Mouse (Mus musculus): ENCODE results near the gene Il5. TPM values are rescaled to one million over a fixed set of nuclear protein-coding genes. Genes with fewer than 3 reads are reported as not detected.

Gene Il5
- polyA plus RNA-seq, 1 experiment from 2014 or later: not detected

DNA sequence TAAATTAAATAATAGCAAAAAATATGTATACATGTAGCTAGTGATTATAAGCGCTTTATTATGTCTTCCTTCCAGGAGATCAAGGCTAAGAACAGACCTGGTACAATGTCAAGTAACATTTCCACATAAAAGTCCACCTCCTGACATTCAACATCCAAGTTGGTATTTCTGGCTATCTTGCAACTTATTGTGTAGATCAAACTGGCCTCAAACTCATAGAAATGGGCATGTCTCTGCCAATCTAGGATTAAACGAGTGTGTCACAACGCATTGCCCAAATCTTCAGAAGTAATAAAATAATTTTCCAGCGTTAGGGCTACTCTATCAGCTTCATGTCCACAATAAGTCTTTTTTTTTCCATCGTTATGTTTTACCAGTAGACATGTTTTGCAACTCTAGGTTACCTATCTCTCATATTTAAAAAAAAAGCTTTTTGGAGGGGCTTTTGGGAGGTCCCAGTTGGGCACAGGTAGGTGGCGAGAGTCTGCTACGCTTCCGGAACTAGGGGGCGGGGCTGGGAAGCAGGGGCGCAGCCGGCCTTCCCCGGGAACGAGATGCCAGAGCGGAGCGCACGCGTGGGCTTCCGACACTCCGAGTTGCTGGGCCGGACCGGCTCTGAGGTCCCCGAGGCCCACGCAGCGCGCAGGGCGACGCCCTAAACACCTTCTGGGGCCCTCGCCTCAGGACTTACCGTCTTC is 14.2 kb upstream of the Il5 start:
- peak overlapping the region; percentile 73 for H3K4me2 ChIP-seq (ENCODE audit: low read depth, low read length)
- no peaks in the 10 kb centered on the region for H3K36me3 ChIP-seq (ENCODE audit: control insufficient read depth, insufficient read depth, low read length)
- H3K9ac ChIP-seq (ENCODE audit: low read depth, low read length): peak overlapping the region; percentile 77
- H3K4me3 ChIP-seq (ENCODE audit: low read length): peak overlapping the region; percentile 73
- no peaks in the 10 kb centered on the region for H3K27me3 ChIP-seq (replicated peaks; ENCODE audit: control insufficient read depth, insufficient read depth, low read length)
- peak; percentile 81 for ATAC-seq
- no peaks in the 10 kb centered on the region for H3K4me1 ChIP-seq (ENCODE audit: control insufficient read depth, insufficient read depth, low read length)
- peak overlapping the region; percentile 81 for H3K27ac ChIP-seq (ENCODE audit: low read length)
- 6% methylated on average over 29 of the region's 29 CpGs for WGBS
- no peaks in the 10 kb centered on the region for H3K9me3 ChIP-seq (ENCODE audit: control insufficient read depth, low read length)

DNA sequence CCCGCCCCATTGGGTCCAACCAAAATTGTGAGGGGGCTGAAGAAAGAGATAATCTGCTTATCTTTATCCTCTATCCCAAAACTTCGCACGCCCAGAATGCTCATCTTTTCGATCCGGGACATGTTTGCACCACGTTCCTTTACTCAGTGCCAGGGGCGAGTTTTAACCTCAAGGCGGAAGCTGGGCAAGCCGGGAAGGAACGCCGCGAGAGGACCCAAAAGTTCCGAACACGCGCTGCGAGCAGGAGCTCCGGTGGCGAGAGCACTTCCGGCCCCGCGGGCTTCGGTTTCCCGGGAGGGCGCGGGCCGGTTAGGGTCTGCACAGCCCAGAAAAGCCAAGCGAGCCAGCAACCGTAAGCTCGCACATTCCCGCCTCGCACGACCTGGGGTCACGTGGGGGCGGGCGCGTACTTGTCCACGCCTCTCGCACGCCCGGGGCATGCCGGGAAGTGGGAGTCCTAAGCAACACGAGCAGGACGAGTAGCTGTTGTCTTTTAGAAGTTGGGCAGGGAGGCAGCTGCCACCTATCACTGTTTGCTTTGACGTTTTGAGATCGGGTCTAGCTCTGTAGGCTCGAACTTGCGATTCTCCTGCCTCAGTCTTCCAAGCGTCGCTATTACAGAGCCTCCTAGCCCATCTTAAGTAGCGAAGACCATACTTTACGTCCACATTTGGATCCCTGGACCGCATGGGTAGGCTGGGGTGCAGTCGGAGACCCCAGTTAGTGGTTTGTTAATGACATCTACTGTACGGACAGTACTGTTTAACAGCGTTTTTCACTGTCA is 13.5 kb upstream of the Il5 start, which contains the start of gene Rad50:
Gene Rad50, minus strand, starts transcription at position 386 of the 784 bp plus-strand sequence.
- Histone ChIP-seq H3K4me1 (ENCODE audit: control insufficient read depth, insufficient read depth, low read length) (no peaks in the 10 kb centered on the region), H3K9me3 (ENCODE audit: control insufficient read depth, low read length) (no peaks in the 10 kb centered on the region), H3K27ac (ENCODE audit: low read length) (peak within 1 kb of the TSS; percentile 81), H3K36me3 (ENCODE audit: control insufficient read depth, insufficient read depth, low read length) (no peaks in the 10 kb centered on the region), H3K9ac (ENCODE audit: low read depth, low read length) (peak within 1 kb of the TSS; percentile 77), H3K27me3 (replicated peaks; ENCODE audit: control insufficient read depth, insufficient read depth, low read length) (no peaks in the 10 kb centered on the region), H3K4me2 (ENCODE audit: low read depth, low read length) (peak within 1 kb of the TSS; percentile 73), H3K4me3 (ENCODE audit: low read length) (peak within 1 kb of the TSS; percentile 73)
- peak; percentile 96 for ATAC-seq
- WGBS: 4% methylated on average over 55 of the region's 55 CpGs

DNA sequence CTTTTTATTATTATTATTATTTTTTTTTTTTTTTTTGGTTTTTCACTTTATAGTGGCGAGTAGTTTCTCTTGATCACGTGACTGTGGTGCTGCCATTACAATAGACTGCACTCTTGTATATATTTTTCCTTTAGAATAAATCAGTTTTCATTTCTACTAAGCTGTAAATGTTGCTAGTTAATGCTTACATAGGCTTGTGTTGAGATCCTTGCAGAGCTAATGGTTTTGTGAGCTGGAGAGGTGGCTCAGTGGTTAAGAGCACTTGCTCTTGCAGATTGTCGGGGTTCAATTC is 12.9 kb upstream of the Il5 start:
- Histone ChIP-seq H3K27me3 (replicated peaks; ENCODE audit: control insufficient read depth, insufficient read depth, low read length) (no peaks in the 10 kb centered on the region), H3K4me2 (ENCODE audit: low read depth, low read length) (peak overlapping the region; percentile 73), H3K27ac (ENCODE audit: low read length) (no peak overlapping the region), H3K9me3 (ENCODE audit: control insufficient read depth, low read length) (no peaks in the 10 kb centered on the region), H3K4me1 (ENCODE audit: control insufficient read depth, insufficient read depth, low read length) (no peaks in the 10 kb centered on the region), H3K4me3 (ENCODE audit: low read length) (peak overlapping the region; percentile 73), H3K36me3 (ENCODE audit: control insufficient read depth, insufficient read depth, low read length) (no peaks in the 10 kb centered on the region), H3K9ac (ENCODE audit: low read depth, low read length) (peak overlapping the region; percentile 77; the same call in 1 of the 2 replicates)
- 74% methylated on average over 3 of the region's 3 CpGs for WGBS
- ATAC-seq: no peak

DNA sequence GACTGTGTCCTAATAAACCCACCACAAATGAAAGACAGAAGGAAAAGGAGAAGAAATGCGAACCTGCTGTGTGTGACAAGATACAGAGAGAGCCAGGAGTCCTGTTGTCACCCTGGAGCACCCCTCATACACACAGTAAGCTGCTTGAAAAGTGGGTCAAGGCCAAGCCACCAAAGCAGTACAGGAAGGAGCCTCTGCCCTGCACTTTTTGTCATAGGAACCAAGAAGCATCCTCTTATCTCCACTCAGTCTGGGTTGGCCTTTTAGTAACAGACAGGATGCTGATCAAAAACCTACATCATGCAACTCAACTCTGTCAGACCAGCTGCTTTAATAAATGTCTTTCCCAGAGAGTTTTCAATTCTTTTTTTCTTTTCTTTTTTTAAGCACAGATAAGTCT is 893 bp upstream of the Il5 start:
- ATAC-seq: no peak
- Histone ChIP-seq H3K4me3 (ENCODE audit: low read length) (no peak overlapping the region), H3K36me3 (ENCODE audit: control insufficient read depth, insufficient read depth, low read length) (no peaks in the 10 kb centered on the region), H3K27me3 (replicated peaks; ENCODE audit: control insufficient read depth, insufficient read depth, low read length) (no peaks in the 10 kb centered on the region), H3K4me1 (ENCODE audit: control insufficient read depth, insufficient read depth, low read length) (no peaks in the 10 kb centered on the region), H3K9me3 (ENCODE audit: control insufficient read depth, low read length) (no peaks in the 10 kb centered on the region), H3K9ac (ENCODE audit: low read depth, low read length) (no peak overlapping the region), H3K27ac (ENCODE audit: low read length) (no peak overlapping the region), H3K4me2 (ENCODE audit: low read depth, low read length) (no peak overlapping the region)
- 80% methylated on average over 1 of the region's 1 CpGs for WGBS

DNA sequence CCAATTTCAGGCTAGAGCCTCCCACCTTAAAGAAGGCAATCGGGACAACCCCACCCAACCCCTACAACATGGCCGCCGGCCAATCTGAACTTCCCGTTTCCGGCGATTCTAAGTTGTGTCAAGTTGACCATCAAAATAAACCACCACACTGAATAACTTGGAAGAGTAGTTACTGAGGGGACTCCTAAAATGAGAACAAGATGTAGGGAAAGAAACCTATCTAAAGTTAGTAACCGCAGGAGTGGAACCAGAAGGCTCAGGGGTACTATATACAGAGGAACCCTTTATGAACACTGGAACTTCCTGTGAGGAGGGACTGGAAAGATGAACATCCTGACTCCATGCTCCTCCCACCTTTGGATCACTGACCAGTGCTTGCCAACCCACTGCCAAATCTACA is 10.9 kb downstream of the Il5 start:
- no peak overlapping the region for H3K4me2 ChIP-seq (ENCODE audit: low read depth, low read length)
- H3K27ac ChIP-seq (ENCODE audit: low read length): no peak overlapping the region
- no peak overlapping the region for H3K4me3 ChIP-seq (ENCODE audit: low read length)
- no peaks in the 10 kb centered on the region for H3K36me3 ChIP-seq (ENCODE audit: control insufficient read depth, insufficient read depth, low read length)
- no peak overlapping the region for H3K9ac ChIP-seq (ENCODE audit: low read depth, low read length)
- ATAC-seq: no peak
- no peaks in the 10 kb centered on the region for H3K27me3 ChIP-seq (replicated peaks; ENCODE audit: control insufficient read depth, insufficient read depth, low read length)
- H3K4me1 ChIP-seq (ENCODE audit: control insufficient read depth, insufficient read depth, low read length): no peaks in the 10 kb centered on the region
- H3K9me3 ChIP-seq (ENCODE audit: control insufficient read depth, low read length): no peaks in the 10 kb centered on the region
- 95% methylated on average over 7 of the region's 7 CpGs for WGBS

DNA sequence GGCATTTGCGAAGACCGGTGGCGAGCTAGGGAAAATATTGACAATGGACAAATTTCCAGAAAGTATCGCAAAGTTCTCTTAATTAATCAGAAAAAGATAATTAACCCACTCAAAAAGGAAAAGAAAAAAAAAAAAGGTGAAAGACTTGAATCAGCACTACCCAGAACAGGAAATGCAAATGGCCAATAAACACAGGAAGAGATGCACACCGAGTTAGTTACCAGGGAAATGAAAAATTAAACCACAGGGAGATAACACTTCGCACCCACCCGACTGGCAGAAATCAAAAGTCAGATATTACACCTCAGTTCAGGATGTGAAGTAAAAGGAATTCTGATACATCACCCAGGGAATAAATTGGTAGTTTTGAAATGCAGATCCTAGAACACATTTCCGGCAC is 11.7 kb downstream of the Il5 start:
- no peaks in the 10 kb centered on the region for H3K9me3 ChIP-seq (ENCODE audit: control insufficient read depth, low read length)
- 84% methylated on average over 8 of the region's 8 CpGs for WGBS
- no peaks in the 10 kb centered on the region for H3K36me3 ChIP-seq (ENCODE audit: control insufficient read depth, insufficient read depth, low read length)
- H3K4me3 ChIP-seq (ENCODE audit: low read length): no peak overlapping the region
- no peak for ATAC-seq
- no peak overlapping the region for H3K4me2 ChIP-seq (ENCODE audit: low read depth, low read length)
- no peak overlapping the region for H3K27ac ChIP-seq (ENCODE audit: low read length)
- H3K9ac ChIP-seq (ENCODE audit: low read depth, low read length): no peak overlapping the region
- no peaks in the 10 kb centered on the region for H3K27me3 ChIP-seq (replicated peaks; ENCODE audit: control insufficient read depth, insufficient read depth, low read length)
- no peaks in the 10 kb centered on the region for H3K4me1 ChIP-seq (ENCODE audit: control insufficient read depth, insufficient read depth, low read length)

DNA sequence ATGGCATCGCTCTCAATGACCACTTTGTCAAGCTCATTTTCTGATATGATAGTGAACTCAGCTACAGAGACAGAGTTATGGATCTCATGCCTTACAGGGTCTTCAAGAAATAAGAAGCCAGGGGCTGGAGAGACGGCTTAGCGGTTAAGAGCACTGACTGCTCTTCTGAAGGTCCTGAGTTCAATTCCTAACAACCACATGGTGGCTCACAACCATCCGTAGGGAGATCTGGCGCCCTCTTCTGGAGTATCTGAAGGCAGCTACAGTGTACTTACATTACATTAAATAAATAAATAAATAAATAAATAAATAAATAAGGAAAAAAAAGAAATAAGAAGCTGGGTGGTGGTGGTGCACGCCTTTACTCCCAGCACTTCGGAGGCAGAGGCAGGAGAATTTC is 13.2 kb downstream of the Il5 start:
- 88% methylated on average over 7 of the region's 7 CpGs for WGBS
- Histone ChIP-seq H3K9me3 (ENCODE audit: control insufficient read depth, low read length) (no peaks in the 10 kb centered on the region), H3K36me3 (ENCODE audit: control insufficient read depth, insufficient read depth, low read length) (no peaks in the 10 kb centered on the region), H3K4me2 (ENCODE audit: low read depth, low read length) (no peak overlapping the region), H3K4me3 (ENCODE audit: low read length) (no peak overlapping the region), H3K4me1 (ENCODE audit: control insufficient read depth, insufficient read depth, low read length) (no peaks in the 10 kb centered on the region), H3K27me3 (replicated peaks; ENCODE audit: control insufficient read depth, insufficient read depth, low read length) (no peaks in the 10 kb centered on the region), H3K9ac (ENCODE audit: low read depth, low read length) (no peak overlapping the region), H3K27ac (ENCODE audit: low read length) (no peak overlapping the region)
- no peak for ATAC-seq

DNA sequence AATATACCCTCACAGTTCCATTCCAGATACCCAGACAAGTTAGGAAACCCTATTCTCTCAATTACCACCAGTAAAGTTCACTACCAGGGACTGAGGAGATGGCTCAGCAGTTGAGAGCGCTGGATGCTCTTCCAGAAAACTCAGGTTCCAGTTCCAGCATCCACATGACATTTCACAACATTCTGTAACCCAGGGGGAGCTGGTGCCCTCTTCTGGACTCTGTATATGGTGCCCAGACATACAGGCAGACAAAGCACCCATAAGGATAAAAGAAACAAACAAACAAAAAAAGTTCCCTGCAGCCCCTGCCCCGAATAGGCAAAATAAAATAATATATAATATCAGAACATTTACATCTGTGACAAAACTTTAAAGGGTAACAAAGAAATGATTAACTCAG is 13.8 kb downstream of the Il5 start:
- Histone ChIP-seq H3K27ac (ENCODE audit: low read length) (no peak overlapping the region), H3K4me1 (ENCODE audit: control insufficient read depth, insufficient read depth, low read length) (no peaks in the 10 kb centered on the region), H3K4me3 (ENCODE audit: low read length) (no peak overlapping the region), H3K27me3 (replicated peaks; ENCODE audit: control insufficient read depth, insufficient read depth, low read length) (no peaks in the 10 kb centered on the region), H3K9ac (ENCODE audit: low read depth, low read length) (no peak overlapping the region), H3K9me3 (ENCODE audit: control insufficient read depth, low read length) (no peaks in the 10 kb centered on the region), H3K36me3 (ENCODE audit: control insufficient read depth, insufficient read depth, low read length) (no peaks in the 10 kb centered on the region), H3K4me2 (ENCODE audit: low read depth, low read length) (no peak overlapping the region)
- ATAC-seq: no peak
- 80% methylated on average over 2 of the region's 2 CpGs for WGBS

DNA sequence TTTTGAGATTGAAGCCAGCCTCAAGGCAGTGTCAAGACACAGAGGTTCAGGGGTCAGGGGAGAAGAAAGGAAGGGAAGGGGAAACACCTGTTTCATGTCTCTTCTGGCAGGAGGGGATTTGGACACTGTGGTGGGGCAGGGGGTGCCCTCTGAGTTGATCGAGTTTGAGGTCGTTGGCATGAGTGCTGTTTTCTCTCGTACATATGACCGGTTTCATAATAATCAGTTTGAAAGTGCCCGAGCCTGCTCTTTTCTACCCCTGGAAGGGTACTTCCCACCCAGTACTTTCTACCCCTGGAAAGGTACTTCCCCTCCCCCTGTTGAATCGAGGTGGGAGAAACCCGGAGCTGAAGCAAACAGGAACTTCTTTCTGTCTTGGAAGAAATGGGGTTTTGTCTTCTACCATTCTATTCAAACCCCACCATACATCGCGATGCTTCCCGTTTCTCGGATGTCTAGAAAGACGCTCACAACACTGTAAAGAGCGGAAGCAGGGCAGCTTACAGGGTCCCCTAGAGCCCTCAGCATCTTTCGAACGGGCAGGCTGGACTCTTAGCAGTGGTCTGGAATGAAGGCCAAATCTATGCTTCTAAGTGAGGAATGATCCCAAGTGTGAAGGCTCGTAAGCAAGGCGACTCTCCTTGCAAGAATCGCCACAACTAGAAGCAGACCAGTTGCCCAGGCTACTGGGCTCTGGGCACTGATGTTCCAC is 14.5 kb downstream of the Il5 start:
- Histone ChIP-seq H3K9me3 (ENCODE audit: control insufficient read depth, low read length) (no peaks in the 10 kb centered on the region), H3K4me3 (ENCODE audit: low read length) (no peak overlapping the region), H3K4me2 (ENCODE audit: low read depth, low read length) (peak overlapping the region; percentile 48; the same call in 1 of the 2 replicates), H3K4me1 (ENCODE audit: control insufficient read depth, insufficient read depth, low read length) (no peaks in the 10 kb centered on the region), H3K9ac (ENCODE audit: low read depth, low read length) (no peak overlapping the region), H3K27me3 (replicated peaks; ENCODE audit: control insufficient read depth, insufficient read depth, low read length) (no peaks in the 10 kb centered on the region), H3K27ac (ENCODE audit: low read length) (no peak overlapping the region), H3K36me3 (ENCODE audit: control insufficient read depth, insufficient read depth, low read length) (no peaks in the 10 kb centered on the region)
- WGBS: 72% methylated on average over 18 of the region's 18 CpGs
- ATAC-seq: no peak; the same call in 1 of the 2 replicates
